Mouse (Mus musculus) forebrain, postnatal 0 days (tissue): Measurements from ENCODE around the gene Hnrnph2. TPM values are rescaled to one million over a fixed set of nuclear protein-coding genes. Genes with fewer than 3 reads are reported as not detected.

Experiments used
- ATAC-seq: fragments of 200-750 bp; cut with Nextera tagmentation; 2 replicates; pipeline ENCODE4 v1.8.0; 2017; ENCODE audit warnings: mild to moderate bottlenecking, moderate library complexity
- DNase-seq: peaks from one replicate; pipeline ENCODE4 v3.0.0-alpha.2; 2015
- H3K27ac ChIP-seq: fragments of 300-500 bp; sonication (generic); 2 replicates; pipeline ENCODE4 v1.5.1; 2014; ENCODE audit warnings: low read depth, mild to moderate bottlenecking, antibody characterized with exemption, low read length, moderate library complexity, mixed read lengths
- H3K27me3 ChIP-seq: fragments of 300-500 bp; sonication (generic); 2 replicates; pipeline ENCODE4 v1.6.1; 2014; ENCODE audit warnings: mild to moderate bottlenecking, low read length, mixed read lengths; ENCODE audit not compliant: insufficient read depth
- H3K36me3 ChIP-seq: fragments of 300-500 bp; sonication (generic); 2 replicates; pipeline ENCODE4 v1.6.1; 2014; ENCODE audit warnings: mild to moderate bottlenecking, moderate library complexity; ENCODE audit not compliant: insufficient read depth
- H3K4me1 ChIP-seq: fragments of 300-500 bp; sonication (generic); 2 replicates; pipeline ENCODE4 v1.6.1; 2014; ENCODE audit warnings: antibody characterized with exemption; ENCODE audit not compliant: insufficient read depth
- H3K4me2 ChIP-seq: fragments of 300-500 bp; sonication (generic); 2 replicates; pipeline ENCODE4 v1.6.1; 2014; ENCODE audit warnings: low read depth, mild to moderate bottlenecking, moderate library complexity
- H3K4me3 ChIP-seq: fragments of 300-500 bp; sonication (generic); 2 replicates; pipeline ENCODE4 v1.5.1; 2014; ENCODE audit warnings: low read depth, low read length, mixed read lengths
- H3K9ac ChIP-seq: fragments of 300-500 bp; sonication (generic); 2 replicates; pipeline ENCODE4 v1.6.1; 2014; ENCODE audit warnings: mild to moderate bottlenecking
- H3K9me3 ChIP-seq: fragments of 300-500 bp; sonication (generic); 2 replicates; pipeline ENCODE4 v1.6.1; 2016; ENCODE audit warnings: low read length
- CTCF ChIP-seq: sonication (generic); IDR thresholded peaks from 2 replicates; pipeline ENCODE4 v1.5.1; 2016; ENCODE audit warnings: antibody characterized with exemption, control low read depth, low read depth
- WGBS: fragments of 180-500 bp; shearing (Covaris S2); extraction: QIAGEN DNeasy Blood & Tissue Kit; methylation state at CpG from one replicate; pipeline ENCODE4 v1.1.7; 2014; 5-methylcytosine and 5-hydroxymethylcytosine counted together
- polyA plus RNA-seq: library from polyadenylated mRNA; unstranded; fragments of >200 nt; fragmentation: Nextera tagmentation; extraction: Ambion mirVana; gene quantifications from 2 replicates; pipeline ENCODE4 v1.2.1, GENCODE M21; 2015
- total RNA-seq: library from RNA; depleted of rRNA; stranded (reverse); fragments of >200 nt; gene quantifications from 2 replicates; pipeline ENCODE4 v1.2.3, GENCODE M21; 2014

Gene Hnrnph2
- total and polyA plus RNA-seq, 2 experiments from 2014 or later = 72.2 to 134 TPM

- ATAC-seq = peak; percentile 85
- WGBS = 29% methylated on average over 15 of the region's 15 CpGs
- peak overlapping the region; percentile 72 for H3K27ac ChIP-seq
- H3K4me1 ChIP-seq = no peaks in the 10 kb centered on the region
- H3K9ac ChIP-seq = peak overlapping the region; percentile 51
- no peaks in the 10 kb centered on the region for H3K9me3 ChIP-seq
- H3K4me2 ChIP-seq = peak overlapping the region; percentile 47
- H3K4me3 ChIP-seq = peak overlapping the region; percentile 34
- H3K36me3 ChIP-seq = 0 out of 2 replicates have a peak, but pooled peaks cover under 1% of the 10 kb centered on the region
- DNase-seq = peak; percentile 69
- H3K27me3 ChIP-seq = no peaks in the 10 kb centered on the region
- TF ChIP-seq CTCF = no peak
Observed at GRCm38 (mm10) chrX:134612285-134612959, 11.4 kb downstream of the Hnrnph2 start.

GRCm38 (mm10) chrX:134614306-134614705 lies 13.3 kb downstream of the Hnrnph2 start:
- 71% methylated on average over 2 of the region's 2 CpGs for WGBS

GRCm38 (mm10) chrX:134619695-134620094 lies 18.7 kb downstream of the Hnrnph2 start:
- no peak for TF ChIP-seq CTCF
- 35% methylated on average over 9 of the region's 9 CpGs for WGBS
- peak; percentile 21; the same call in 1 of the 2 replicates for ATAC-seq
- peak; percentile 17 for DNase-seq
- Histone ChIP-seq H3K36me3 (no peaks in the 10 kb centered on the region), H3K4me2 (no peak overlapping the region), H3K9ac (no peak overlapping the region), H3K27ac (peak overlapping the region; percentile 81; the same call in 1 of the 2 replicates), H3K27me3 (no peaks in the 10 kb centered on the region), H3K4me1 (no peaks in the 10 kb centered on the region), H3K9me3 (no peaks in the 10 kb centered on the region), H3K4me3 (no peak overlapping the region)

More at GRCm38 (mm10) chrX:134614306-134614705, 13.3 kb downstream of the Hnrnph2 start:
- Histone ChIP-seq H3K9me3 (no peaks in the 10 kb centered on the region), H3K27me3 (no peaks in the 10 kb centered on the region), H3K9ac (no peak overlapping the region), H3K27ac (no peak overlapping the region), H3K4me2 (no peak overlapping the region), H3K4me1 (no peaks in the 10 kb centered on the region), H3K36me3 (no peaks in the 10 kb centered on the region), H3K4me3 (no peak overlapping the region)
- ATAC-seq (no peak), DNase-seq (no peak)
- TF ChIP-seq CTCF = no peak

- no peak overlapping the region for H3K4me3 ChIP-seq
- peak overlapping the region; percentile 81 for H3K27ac ChIP-seq
- TF ChIP-seq CTCF = no peak
- 32% methylated on average over 8 of the region's 8 CpGs for WGBS
- H3K4me1 ChIP-seq = no peaks in the 10 kb centered on the region
- DNase-seq (peak; percentile 63), ATAC-seq (peak; percentile 89)
- H3K36me3 ChIP-seq = no peaks in the 10 kb centered on the region
- 0 out of 2 replicates have a peak overlapping the region, but pooled peaks have one; percentile 5 for H3K4me2 ChIP-seq
- H3K27me3 ChIP-seq = no peaks in the 10 kb centered on the region
- H3K9ac ChIP-seq = peak overlapping the region; percentile 35; the same call in 1 of the 2 replicates
- no peaks in the 10 kb centered on the region for H3K9me3 ChIP-seq
Observed at GRCm38 (mm10) chrX:134620254-134620865, 19.4 kb downstream of the Hnrnph2 start.

GRCm38 (mm10) chrX:134621685-134622084 lies 20.7 kb downstream of the Hnrnph2 start:
- Histone ChIP-seq H3K9me3 (no peaks in the 10 kb centered on the region), H3K4me3 (no peak overlapping the region), H3K9ac (no peak overlapping the region), H3K27me3 (no peaks in the 10 kb centered on the region), H3K4me1 (no peaks in the 10 kb centered on the region), H3K4me2 (no peak overlapping the region), H3K27ac (no peak overlapping the region), H3K36me3 (no peaks in the 10 kb centered on the region)
- no peak for ATAC-seq
- DNase-seq = no peak
- WGBS = 82% methylated on average over 3 of the region's 3 CpGs
- no peak for TF ChIP-seq CTCF

- Histone ChIP-seq H3K36me3 (no peaks in the 10 kb centered on the region), H3K4me1 (no peaks in the 10 kb centered on the region), H3K27me3 (no peaks in the 10 kb centered on the region), H3K9me3 (no peaks in the 10 kb centered on the region), H3K4me2 (no peak overlapping the region), H3K27ac (no peak overlapping the region), H3K9ac (no peak overlapping the region), H3K4me3 (no peak overlapping the region)
- no peak for DNase-seq
- TF ChIP-seq CTCF = no peak
- 88% methylated on average over 4 of the region's 4 CpGs for WGBS
- no peak for ATAC-seq
Observed at GRCm38 (mm10) chrX:134623350-134623749, 22.4 kb downstream of the Hnrnph2 start.

GRCm38 (mm10) chrX:134628200-134628599 lies 27.2 kb downstream of the Hnrnph2 start:
- Histone ChIP-seq H3K4me1 (no peaks in the 10 kb centered on the region), H3K9me3 (no peaks in the 10 kb centered on the region), H3K36me3 (no peaks in the 10 kb centered on the region), H3K4me2 (no peak overlapping the region), H3K4me3 (no peak overlapping the region), H3K27me3 (no peaks in the 10 kb centered on the region), H3K9ac (no peak overlapping the region), H3K27ac (no peak overlapping the region)
- WGBS = 91% methylated on average over 2 of the region's 2 CpGs
- DNase-seq (no peak), ATAC-seq (no peak)
- no peak for TF ChIP-seq CTCF
